Mouse (Mus musculus): ENCODE results near the gene Snapc1. TPM values are rescaled to one million over a fixed set of nuclear protein-coding genes. Genes with fewer than 3 reads are reported as not detected.

Snapc1 gene
- polyA plus RNA-seq, 1 experiment from 2014 or later, result 21.2 TPM

DNA sequence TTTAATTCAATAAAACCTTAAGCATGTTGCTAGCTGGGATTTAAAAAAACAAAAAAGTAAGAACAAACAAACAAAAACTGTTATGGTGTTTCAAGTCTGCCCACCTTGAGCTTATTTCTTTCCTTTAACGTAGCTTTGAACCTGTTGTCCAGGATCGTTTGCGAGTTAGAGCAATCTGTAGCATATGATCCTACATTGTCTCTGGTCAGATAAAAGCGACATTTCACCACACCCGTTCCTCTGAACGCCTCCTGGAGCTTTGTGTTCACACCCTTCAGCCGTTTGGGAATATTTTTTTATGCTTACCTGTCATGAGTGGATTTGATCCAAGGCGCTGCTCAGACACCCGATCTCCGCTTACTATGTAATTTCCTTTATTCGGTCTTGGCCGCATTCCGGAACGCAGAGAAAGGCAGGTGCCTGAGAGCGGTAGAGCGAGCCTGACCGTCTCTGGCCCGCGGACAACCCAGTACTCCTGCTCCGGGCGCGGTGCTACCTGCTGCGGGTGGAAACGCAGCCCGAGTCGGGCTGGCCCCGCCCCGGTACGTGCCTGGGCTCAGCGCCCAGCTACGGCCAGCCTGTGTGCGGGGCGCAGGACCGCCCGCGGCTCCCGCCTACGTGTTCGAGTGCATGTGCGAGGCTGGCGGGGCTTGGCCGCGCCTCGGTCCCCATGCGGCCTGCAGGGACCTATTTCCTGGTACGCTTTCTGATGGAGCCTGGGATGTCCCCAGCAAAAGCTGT lies 14.8 kb upstream of the Snapc1 start:
- peak; percentile 77 for ATAC-seq (replicated peaks; ENCODE audit: insufficient number of reproducible peaks, low FRiP score, low TSS enrichment)
- no peaks in the 10 kb centered on the region for H3K36me3 ChIP-seq (ENCODE audit: control insufficient read depth, insufficient read depth, low read length)
- H3K27ac ChIP-seq (ENCODE audit: low read depth, low read length), result peak overlapping the region; percentile 57
- H3K4me1 ChIP-seq (ENCODE audit: control insufficient read depth, insufficient read depth, low read length), result peaks cover 8% of the 10 kb centered on the region
- peak overlapping the region; percentile 42 for H3K4me3 ChIP-seq (ENCODE audit: low read depth, low read length)
- no peaks in the 10 kb centered on the region for H3K9me3 ChIP-seq (replicated peaks; ENCODE audit: control insufficient read depth, low read length)
- H3K27me3 ChIP-seq (ENCODE audit: control insufficient read depth, insufficient read depth, low read length), result no peaks in the 10 kb centered on the region
- H3K4me2 ChIP-seq, result peak overlapping the region; percentile 75
- 5% methylated on average over 46 of the region's 46 CpGs for WGBS (ENCODE audit: insufficient replicate concordance)
- peak overlapping the region; percentile 70 for H3K9ac ChIP-seq (ENCODE audit: low read depth, low read length)

- Histone ChIP-seq H3K4me2 (peak overlapping the region; percentile 74), H3K9me3 (replicated peaks; ENCODE audit: control insufficient read depth, low read length) (no peaks in the 10 kb centered on the region), H3K36me3 (ENCODE audit: control insufficient read depth, insufficient read depth, low read length) (no peaks in the 10 kb centered on the region), H3K4me3 (ENCODE audit: low read depth, low read length) (peak overlapping the region; percentile 27), H3K27me3 (ENCODE audit: control insufficient read depth, insufficient read depth, low read length) (no peaks in the 10 kb centered on the region), H3K27ac (ENCODE audit: low read depth, low read length) (peak overlapping the region; percentile 43), H3K4me1 (ENCODE audit: control insufficient read depth, insufficient read depth, low read length) (peaks cover 11% of the 10 kb centered on the region), H3K9ac (ENCODE audit: low read depth, low read length) (peak overlapping the region; percentile 70)
- no peak for ATAC-seq (replicated peaks; ENCODE audit: insufficient number of reproducible peaks, low FRiP score, low TSS enrichment)
- WGBS (ENCODE audit: insufficient replicate concordance), result 9% methylated on average over 15 of the region's 15 CpGs
These were observed 11.4 kb upstream of the Snapc1 start for GRCm38 (mm10) chr12:73952879-73953278.

DNA sequence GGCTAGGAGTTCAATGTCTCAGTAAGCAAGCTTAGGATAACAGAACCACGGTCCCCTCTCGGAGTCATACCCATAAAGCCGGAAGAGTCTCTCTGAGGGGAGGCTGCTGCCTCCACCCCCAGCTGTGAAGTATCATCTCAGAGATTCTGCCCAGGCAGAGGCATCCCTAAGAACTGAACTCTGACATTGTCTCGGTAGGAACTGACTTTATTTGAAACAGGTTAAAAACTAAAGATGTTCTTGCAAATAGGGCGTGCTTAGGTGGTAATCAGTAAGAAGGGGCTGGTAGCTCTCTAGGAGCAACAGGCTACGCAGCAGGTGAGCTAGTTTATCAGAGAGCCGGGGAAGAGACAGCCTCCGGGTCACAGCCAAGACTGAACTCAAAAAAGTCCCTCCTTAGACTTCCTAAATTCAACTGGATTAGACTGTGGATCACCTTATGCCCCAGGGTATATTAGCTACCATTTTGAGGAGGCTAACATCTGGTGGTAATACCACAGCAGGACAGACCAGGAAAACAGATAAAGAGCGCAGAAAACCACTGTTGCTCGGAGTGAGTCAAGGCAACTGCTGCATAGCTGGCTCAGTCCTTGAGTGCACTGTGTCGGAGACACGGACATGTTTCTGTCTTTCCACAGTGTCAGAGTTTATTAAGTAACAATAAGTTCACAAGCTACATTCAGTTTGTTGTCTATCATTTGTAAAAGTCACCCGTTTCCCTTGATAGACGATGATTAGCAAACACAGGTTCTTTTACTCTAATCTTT lies 10.7 kb upstream of the Snapc1 start:
- no peaks in the 10 kb centered on the region for H3K36me3 ChIP-seq (ENCODE audit: control insufficient read depth, insufficient read depth, low read length)
- peak overlapping the region; percentile 74 for H3K4me2 ChIP-seq
- H3K27ac ChIP-seq (ENCODE audit: low read depth, low read length), result no peak overlapping the region
- 29% methylated on average over 14 of the region's 14 CpGs for WGBS (ENCODE audit: insufficient replicate concordance)
- H3K27me3 ChIP-seq (ENCODE audit: control insufficient read depth, insufficient read depth, low read length), result no peaks in the 10 kb centered on the region
- peak overlapping the region; percentile 70 for H3K9ac ChIP-seq (ENCODE audit: low read depth, low read length)
- 0 out of 2 replicates have a peak, but pooled peaks have one; percentile 37 for ATAC-seq (replicated peaks; ENCODE audit: insufficient number of reproducible peaks, low FRiP score, low TSS enrichment)
- H3K4me3 ChIP-seq (ENCODE audit: low read depth, low read length), result peak overlapping the region; percentile 27
- H3K9me3 ChIP-seq (replicated peaks; ENCODE audit: control insufficient read depth, low read length), result no peaks in the 10 kb centered on the region
- peaks cover 11% of the 10 kb centered on the region for H3K4me1 ChIP-seq (ENCODE audit: control insufficient read depth, insufficient read depth, low read length)

GRCm38 (mm10) chr12:73954785-73955184 lies 9.5 kb upstream of the Snapc1 start:
- Histone ChIP-seq H3K27ac (ENCODE audit: low read depth, low read length) (no peak overlapping the region), H3K27me3 (ENCODE audit: control insufficient read depth, insufficient read depth, low read length) (no peaks in the 10 kb centered on the region), H3K36me3 (ENCODE audit: control insufficient read depth, insufficient read depth, low read length) (no peaks in the 10 kb centered on the region), H3K4me1 (ENCODE audit: control insufficient read depth, insufficient read depth, low read length) (peaks cover 6% of the 10 kb centered on the region), H3K9me3 (replicated peaks; ENCODE audit: control insufficient read depth, low read length) (no peaks in the 10 kb centered on the region), H3K4me3 (ENCODE audit: low read depth, low read length) (no peak overlapping the region), H3K4me2 (no peak overlapping the region), H3K9ac (ENCODE audit: low read depth, low read length) (no peak overlapping the region)
- WGBS (ENCODE audit: insufficient replicate concordance), result 54% methylated on average over 5 of the region's 5 CpGs
- no peak for ATAC-seq (replicated peaks; ENCODE audit: insufficient number of reproducible peaks, low FRiP score, low TSS enrichment)

DNA sequence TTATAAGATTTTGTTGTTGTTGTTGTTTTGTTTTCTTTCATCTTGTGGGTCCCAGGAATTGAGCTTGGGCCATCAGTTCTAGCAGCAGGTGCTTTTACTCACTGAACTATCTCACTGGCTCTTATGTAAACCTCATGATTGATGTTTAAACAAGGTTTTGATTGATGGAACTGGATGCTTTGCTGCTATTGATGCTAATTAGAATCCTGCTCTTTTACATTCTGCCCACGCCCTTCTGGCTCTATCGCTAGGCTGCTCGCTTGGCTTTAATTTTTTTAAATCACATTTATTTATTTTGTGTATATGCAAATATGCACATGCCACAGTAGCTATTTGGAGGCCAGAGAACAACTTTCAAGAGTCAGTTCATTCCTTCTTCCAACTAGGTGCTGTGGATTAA lies 6.6 kb upstream of the Snapc1 start:
- no peak for ATAC-seq (replicated peaks; ENCODE audit: insufficient number of reproducible peaks, low FRiP score, low TSS enrichment)
- H3K9ac ChIP-seq (ENCODE audit: low read depth, low read length), result no peak overlapping the region
- 78% methylated on average over 3 of the region's 3 CpGs for WGBS (ENCODE audit: insufficient replicate concordance)
- no peaks in the 10 kb centered on the region for H3K9me3 ChIP-seq (replicated peaks; ENCODE audit: control insufficient read depth, low read length)
- peaks cover 6% of the 10 kb centered on the region for H3K4me1 ChIP-seq (ENCODE audit: control insufficient read depth, insufficient read depth, low read length)
- no peak overlapping the region for H3K4me2 ChIP-seq
- H3K4me3 ChIP-seq (ENCODE audit: low read depth, low read length), result no peak overlapping the region
- H3K27ac ChIP-seq (ENCODE audit: low read depth, low read length), result no peak overlapping the region
- no peaks in the 10 kb centered on the region for H3K36me3 ChIP-seq (ENCODE audit: control insufficient read depth, insufficient read depth, low read length)
- no peaks in the 10 kb centered on the region for H3K27me3 ChIP-seq (ENCODE audit: control insufficient read depth, insufficient read depth, low read length)

- 73% methylated on average over 2 of the region's 2 CpGs for WGBS (ENCODE audit: insufficient replicate concordance)
- H3K36me3 ChIP-seq (ENCODE audit: control insufficient read depth, insufficient read depth, low read length), result no peaks in the 10 kb centered on the region
- H3K27me3 ChIP-seq (ENCODE audit: control insufficient read depth, insufficient read depth, low read length), result no peaks in the 10 kb centered on the region
- H3K4me3 ChIP-seq (ENCODE audit: low read depth, low read length), result no peak overlapping the region
- no peak overlapping the region for H3K9ac ChIP-seq (ENCODE audit: low read depth, low read length)
- H3K4me2 ChIP-seq, result no peak overlapping the region
- no peak overlapping the region for H3K27ac ChIP-seq (ENCODE audit: low read depth, low read length)
- no peak for ATAC-seq (replicated peaks; ENCODE audit: insufficient number of reproducible peaks, low FRiP score, low TSS enrichment)
- H3K9me3 ChIP-seq (replicated peaks; ENCODE audit: control insufficient read depth, low read length), result no peaks in the 10 kb centered on the region
- peaks cover 6% of the 10 kb centered on the region for H3K4me1 ChIP-seq (ENCODE audit: control insufficient read depth, insufficient read depth, low read length)
These were observed 5.5 kb upstream of the Snapc1 start for GRCm38 (mm10) chr12:73958830-73959229.

GRCm38 (mm10) chr12:73969142-73969541 lies 4.9 kb downstream of the Snapc1 start:
- Histone ChIP-seq H3K4me2 (no peak overlapping the region), H3K9ac (ENCODE audit: low read depth, low read length) (no peak overlapping the region), H3K4me1 (ENCODE audit: control insufficient read depth, insufficient read depth, low read length) (peaks cover 8% of the 10 kb centered on the region), H3K27ac (ENCODE audit: low read depth, low read length) (no peak overlapping the region), H3K9me3 (replicated peaks; ENCODE audit: control insufficient read depth, low read length) (peaks cover 3% of the 10 kb centered on the region; the same call in 1 of the 2 replicates), H3K4me3 (ENCODE audit: low read depth, low read length) (no peak overlapping the region), H3K27me3 (ENCODE audit: control insufficient read depth, insufficient read depth, low read length) (no peaks in the 10 kb centered on the region), H3K36me3 (ENCODE audit: control insufficient read depth, insufficient read depth, low read length) (peaks cover 42% of the 10 kb centered on the region)
- ATAC-seq (replicated peaks; ENCODE audit: insufficient number of reproducible peaks, low FRiP score, low TSS enrichment), result no peak
- 94% methylated on average over 8 of the region's 8 CpGs for WGBS (ENCODE audit: insufficient replicate concordance)

DNA sequence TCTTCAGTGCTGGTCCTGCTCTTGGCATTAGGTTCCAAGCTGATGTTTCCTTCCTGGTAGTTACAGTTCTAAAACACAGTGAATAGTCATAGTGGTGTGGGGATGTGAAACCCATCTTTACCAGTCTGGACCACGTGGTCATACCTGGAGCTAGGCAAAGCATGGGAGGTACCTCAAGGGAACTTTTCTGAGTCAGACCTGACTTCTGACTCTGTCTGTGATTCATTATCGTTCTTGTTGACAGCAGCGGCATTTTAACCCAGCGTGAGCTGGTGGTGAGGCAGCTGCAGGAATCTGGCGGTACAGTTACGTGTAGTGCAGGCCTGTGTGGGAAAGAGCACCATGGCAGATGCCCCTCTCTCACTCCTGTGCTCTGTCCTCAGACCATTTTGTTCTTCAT lies 10.3 kb downstream of the Snapc1 start:
- H3K27ac ChIP-seq (ENCODE audit: low read depth, low read length), result no peak overlapping the region
- no peaks in the 10 kb centered on the region for H3K27me3 ChIP-seq (ENCODE audit: control insufficient read depth, insufficient read depth, low read length)
- peaks cover 3% of the 10 kb centered on the region; the same call in 1 of the 2 replicates for H3K9me3 ChIP-seq (replicated peaks; ENCODE audit: control insufficient read depth, low read length)
- no peak overlapping the region for H3K4me2 ChIP-seq
- H3K4me3 ChIP-seq (ENCODE audit: low read depth, low read length), result no peak overlapping the region
- H3K4me1 ChIP-seq (ENCODE audit: control insufficient read depth, insufficient read depth, low read length), result no peaks in the 10 kb centered on the region
- ATAC-seq (replicated peaks; ENCODE audit: insufficient number of reproducible peaks, low FRiP score, low TSS enrichment), result no peak
- WGBS (ENCODE audit: insufficient replicate concordance), result 78% methylated on average over 6 of the region's 6 CpGs
- H3K36me3 ChIP-seq (ENCODE audit: control insufficient read depth, insufficient read depth, low read length), result peaks cover 43% of the 10 kb centered on the region
- no peak overlapping the region for H3K9ac ChIP-seq (ENCODE audit: low read depth, low read length)
